22 mouse cellular contexts compared by ENCODE assay signal in the genomic region with DNA sequence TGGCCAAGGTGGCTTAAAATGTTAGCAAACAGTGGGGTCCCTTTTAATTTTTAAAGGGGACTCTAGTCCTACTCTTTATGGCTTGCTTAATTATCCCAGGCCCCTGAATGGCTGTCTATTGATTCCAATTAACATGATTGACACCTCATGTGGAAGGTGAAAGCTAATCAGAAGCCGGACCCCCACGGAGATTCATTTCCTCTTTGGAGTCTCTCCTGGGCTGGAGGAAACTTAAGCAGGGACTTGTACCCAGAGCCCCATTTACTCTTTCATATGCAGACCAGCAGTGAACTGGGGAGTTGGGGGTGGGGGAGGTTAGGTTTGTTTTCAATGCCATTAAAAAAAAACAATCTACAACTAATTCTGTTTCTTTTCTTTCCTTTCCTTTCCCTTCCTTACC.
DNase-seq lines count a peak whose midpoint lies in the region; ATAC-seq and TF ChIP-seq lines count a peak whose summit lies in the region.
"Had no signal": no experiment of that assay in that cellular context is flagged by ENCODE, and none has a peak within 500 bp of the region (broad histone marks: within the 10 kb centered on the region; RNA-seq: fewer than 3 reads in every experiment).

No protein-coding gene starts in this region.

- H3K27me3 ChIP-seq in hindbrain, embryonic 10.5 days (ENCODE audit: insufficient read depth, poor library complexity, severe bottlenecking) = peaks cover 35% of the 10 kb centered on the region
- no peaks in the 10 kb centered on the region for H3K27me3 ChIP-seq in hindbrain, postnatal 0 days (ENCODE audit: insufficient read depth, low read length)
- H3K27me3 ChIP-seq in embryonic facial prominence, embryonic 10.5 days (replicated peaks; ENCODE audit: low read depth, poor library complexity, severe bottlenecking) = 0 out of 2 replicates have a peak, but pooled peaks cover 13% of the 10 kb centered on the region
- H3K27me3 ChIP-seq in limb, embryonic 11.5 days (ENCODE audit: control insufficient read depth, insufficient read depth, low read length) = no peaks in the 10 kb centered on the region
- H3K27me3 ChIP-seq in kidney, embryonic 16.5 days (ENCODE audit: insufficient read depth, low read length) = no peaks in the 10 kb centered on the region
- H3K27me3 ChIP-seq: embryonic facial prominence, embryonic 12.5 days; forebrain, embryonic 15.5 days; intestine, embryonic 15.5 days had no signal

- peaks cover 52% of the 10 kb centered on the region for H3K4me1 ChIP-seq in hindbrain, embryonic 10.5 days (replicated peaks)
- H3K4me1 ChIP-seq in hindbrain, postnatal 0 days (ENCODE audit: insufficient read depth, low read length) = no peaks in the 10 kb centered on the region
- peaks cover 65% of the 10 kb centered on the region for H3K4me1 ChIP-seq in embryonic facial prominence, embryonic 10.5 days
- H3K4me1 ChIP-seq in limb, embryonic 11.5 days (ENCODE audit: control insufficient read depth, insufficient read depth, low read length) = peaks cover 47% of the 10 kb centered on the region
- peaks cover 7% of the 10 kb centered on the region; the same call in 1 of the 2 replicates for H3K4me1 ChIP-seq in kidney, embryonic 16.5 days (ENCODE audit: insufficient read depth, low read length)
- H3K4me1 ChIP-seq: forebrain, embryonic 15.5 days; intestine, embryonic 15.5 days had no signal

- TF ChIP-seq POLR2A in brain, embryonic 14.5 days (IDR thresholded peaks at IDR 0.05; ENCODE audit: borderline replicate concordance, extremely low read depth, insufficient read depth, insufficient read length, poor library complexity, severe bottlenecking) = no peak

- no peaks in the 10 kb centered on the region for H3K36me3 ChIP-seq in hindbrain, embryonic 10.5 days
- no peaks in the 10 kb centered on the region for H3K36me3 ChIP-seq in hindbrain, postnatal 0 days (ENCODE audit: insufficient read depth, low read length)
- no peaks in the 10 kb centered on the region for H3K36me3 ChIP-seq in embryonic facial prominence, embryonic 10.5 days (replicated peaks)
- H3K36me3 ChIP-seq in limb, embryonic 11.5 days (ENCODE audit: control insufficient read depth, insufficient read depth, low read length) = no peaks in the 10 kb centered on the region
- H3K36me3 ChIP-seq in kidney, embryonic 16.5 days (ENCODE audit: insufficient read depth, low read length) = no peaks in the 10 kb centered on the region
- H3K36me3 ChIP-seq: embryonic facial prominence, embryonic 12.5 days; forebrain, embryonic 15.5 days; G1E; heart, embryonic 10.5 days; hindbrain, embryonic 13.5 days; intestine, embryonic 15.5 days had no signal

- H3K9ac ChIP-seq in hindbrain, postnatal 0 days (replicated peaks; ENCODE audit: low read length) = no peak overlapping the region
- no peak overlapping the region for H3K9ac ChIP-seq in limb, embryonic 11.5 days (ENCODE audit: low read length)
- H3K9ac ChIP-seq in kidney, embryonic 16.5 days (replicated peaks; ENCODE audit: low read length) = no peak overlapping the region
- H3K9ac ChIP-seq: embryonic facial prominence, embryonic 12.5 days; forebrain, embryonic 15.5 days; hindbrain, embryonic 13.5 days; intestine, embryonic 15.5 days had no signal

- peak; percentile 28 for DNase-seq in hindbrain, embryonic 10.5 days (ENCODE audit: low spot score)
- DNase-seq in hindbrain, postnatal 0 days (ENCODE audit: low spot score) = no peak
- DNase-seq in brain, embryonic 14.5 days (ENCODE audit: low read depth) = peak; percentile 50
- no peak for DNase-seq in embryonic facial prominence, embryonic 10.5 days (ENCODE audit: low spot score)
- peak; percentile 72 for DNase-seq in limb, embryonic 11.5 days (ENCODE audit: low spot score)
- DNase-seq in frontal cortex, postnatal 14 days (ENCODE audit: low spot score in 2 of 2) = no peak
- DNase-seq: adrenal gland, postnatal 10 days; cerebellum, adult 18-20 months; cerebellum, adult 9-11 months; gastrocnemius, postnatal 36 days; heart, adult 11 months; heart, postnatal 10 days; heart, postnatal 4 days; kidney, adult 18-20 months had no signal

- 6% methylated on average over 2 of the region's 2 CpGs for WGBS in hindbrain, embryonic 10.5 days
- 15% methylated on average over 2 of the region's 2 CpGs for WGBS in hindbrain, postnatal 0 days
- WGBS in embryonic facial prominence, embryonic 10.5 days = 4% methylated on average over 2 of the region's 2 CpGs
- WGBS in limb, embryonic 11.5 days = 11% methylated on average over 2 of the region's 2 CpGs
- 28% methylated on average over 2 of the region's 2 CpGs for WGBS in kidney, embryonic 16.5 days

- H3K4me2 ChIP-seq in hindbrain, postnatal 0 days (ENCODE audit: low read depth, low read length) = no peak overlapping the region
- H3K4me2 ChIP-seq in limb, embryonic 11.5 days (ENCODE audit: low read depth, severe bottlenecking) = no peak overlapping the region
- H3K4me2 ChIP-seq in kidney, embryonic 16.5 days (replicated peaks; ENCODE audit: low read depth, low read length) = no peak overlapping the region
- H3K4me2 ChIP-seq: embryonic facial prominence, embryonic 12.5 days; forebrain, embryonic 15.5 days; hindbrain, embryonic 13.5 days; intestine, embryonic 15.5 days had no signal

- no peak for TF ChIP-seq CTCF in hindbrain, postnatal 0 days (IDR thresholded peaks at IDR 0.05; ENCODE audit: low read depth)
- TF ChIP-seq CTCF in brain, embryonic 14.5 days (IDR thresholded peaks at IDR 0.05; ENCODE audit: borderline replicate concordance, extremely low read depth, insufficient read depth, insufficient read length) = no peak

- ATAC-seq in hindbrain, postnatal 0 days = no peak
- ATAC-seq in limb, embryonic 11.5 days (ENCODE audit: insufficient number of reproducible peaks, low FRiP score, low TSS enrichment, low read depth) = peak; percentile 56; the same call in 1 of the 2 replicates
- no peak for ATAC-seq in kidney, embryonic 16.5 days (ENCODE audit: low FRiP score, low TSS enrichment)
- no peak for ATAC-seq in frontal cortex, adult (ENCODE audit: low TSS enrichment)
- ATAC-seq: forebrain, embryonic 15.5 days; intestine, embryonic 15.5 days had no signal

- no peak overlapping the region; the same call in 1 of the 2 replicates for H3K27ac ChIP-seq in hindbrain, embryonic 10.5 days
- H3K27ac ChIP-seq in hindbrain, postnatal 0 days = no peak overlapping the region
- peak overlapping the region; percentile 44 for H3K27ac ChIP-seq in embryonic facial prominence, embryonic 10.5 days (replicated peaks)
- 0 out of 2 replicates have a peak overlapping the region, but pooled peaks have one; percentile 30 for H3K27ac ChIP-seq in limb, embryonic 11.5 days (replicated peaks; ENCODE audit: low read depth, low read length)
- no peak overlapping the region for H3K27ac ChIP-seq in kidney, embryonic 16.5 days (ENCODE audit: low read length)
- H3K27ac ChIP-seq: embryonic facial prominence, embryonic 12.5 days; forebrain, embryonic 15.5 days; heart, embryonic 10.5 days; hindbrain, embryonic 13.5 days; intestine, embryonic 15.5 days had no signal

- H3K9me3 ChIP-seq in hindbrain, embryonic 10.5 days = no peaks in the 10 kb centered on the region
- H3K9me3 ChIP-seq in hindbrain, postnatal 0 days (ENCODE audit: low read length) = no peaks in the 10 kb centered on the region
- H3K9me3 ChIP-seq in embryonic facial prominence, embryonic 10.5 days = no peaks in the 10 kb centered on the region
- H3K9me3 ChIP-seq in limb, embryonic 11.5 days (ENCODE audit: control insufficient read depth, low read length) = no peaks in the 10 kb centered on the region
- H3K9me3 ChIP-seq in kidney, embryonic 16.5 days (ENCODE audit: low read length) = no peaks in the 10 kb centered on the region
- H3K9me3 ChIP-seq: embryonic facial prominence, embryonic 12.5 days; forebrain, embryonic 15.5 days; heart, embryonic 10.5 days; hindbrain, embryonic 13.5 days; intestine, embryonic 15.5 days had no signal

- H3K4me3 ChIP-seq in hindbrain, embryonic 10.5 days = no peak overlapping the region
- H3K4me3 ChIP-seq in hindbrain, postnatal 0 days (ENCODE audit: low read length) = no peak overlapping the region
- no peak overlapping the region for H3K4me3 ChIP-seq in embryonic facial prominence, embryonic 10.5 days
- no peak overlapping the region for H3K4me3 ChIP-seq in limb, embryonic 11.5 days (ENCODE audit: low read depth, low read length)
- H3K4me3 ChIP-seq in kidney, embryonic 16.5 days (ENCODE audit: low read length) = no peak overlapping the region
- H3K4me3 ChIP-seq: embryonic facial prominence, embryonic 12.5 days; forebrain, embryonic 15.5 days; heart, embryonic 10.5 days; hindbrain, embryonic 13.5 days; intestine, embryonic 15.5 days had no signal

Comparison
In these comparisons a context has a peak if more than half of its experiments do, and no peak if none do; other contexts are left out.
1. DNase-seq: peak in hindbrain, embryonic 10.5 days (single experiment), brain, embryonic 14.5 days (single experiment) and limb, embryonic 11.5 days (single experiment); none in hindbrain, postnatal 0 days (single experiment), embryonic facial prominence, embryonic 10.5 days (single experiment) and frontal cortex, postnatal 14 days (0 of 2).
2. H3K27ac ChIP-seq: peak in embryonic facial prominence, embryonic 10.5 days (single experiment) and limb, embryonic 11.5 days (single experiment); none in hindbrain, embryonic 10.5 days (single experiment), hindbrain, postnatal 0 days (single experiment) and kidney, embryonic 16.5 days (single experiment).